Mouse (Mus musculus) cerebellum, postnatal 10 days (tissue): Measurements from ENCODE around the gene Zfp518a.

Experiments used
- DNase-seq, 2 experiments: peaks; one replicate each; pipeline ENCODE4 v3.0.0; 2021; ENCODE audit warnings: mixed read lengths in 2 of 2

Zfp518a gene

GRCm38 (mm10) chr19:40894519-40895392 is at the start of gene Zfp518a:
TSS of gene Zfp518a (plus strand) at chr19:40894705.
- DNase-seq: peak; percentile 95 to 96

- no peak for DNase-seq
Observed at GRCm38 (mm10) chr19:40844731-40845130, 49.8 kb upstream of the Zfp518a start.

- DNase-seq: no peak
Observed at GRCm38 (mm10) chr19:40849391-40849790, 45.1 kb upstream of the Zfp518a start.

- peak; percentile 85 to 86 for DNase-seq
Observed at GRCm38 (mm10) chr19:40859555-40859954, 35.0 kb upstream of the Zfp518a start.

GRCm38 (mm10) chr19:40868284-40868683 is 26.2 kb upstream of the Zfp518a start:
- DNase-seq: no peak

GRCm38 (mm10) chr19:40869425-40870105 is 24.9 kb upstream of the Zfp518a start:
- DNase-seq: no peak

GRCm38 (mm10) chr19:40872955-40873665 is 21.4 kb upstream of the Zfp518a start:
- peak; percentile 97 to 98 for DNase-seq

- no peak for DNase-seq
Observed at GRCm38 (mm10) chr19:40881700-40882099, 12.8 kb upstream of the Zfp518a start.

GRCm38 (mm10) chr19:40888887-40889286 is 5.6 kb upstream of the Zfp518a start:
- DNase-seq: no peak

GRCm38 (mm10) chr19:40894071-40894506 is 416 bp upstream of the Zfp518a start:
- no peak for DNase-seq

GRCm38 (mm10) chr19:40895393-40895703 is 843 bp downstream of the Zfp518a start:
- no peak for DNase-seq

GRCm38 (mm10) chr19:40931581-40932369 is 37.3 kb downstream of the Zfp518a start:
- DNase-seq: no peak

- DNase-seq: no peak
Observed at GRCm38 (mm10) chr19:40935376-40935775, 40.9 kb downstream of the Zfp518a start.

- no peak for DNase-seq
Observed at GRCm38 (mm10) chr19:40936038-40936437, 41.5 kb downstream of the Zfp518a start.

GRCm38 (mm10) chr19:40943552-40943951 is 49.0 kb downstream of the Zfp518a start:
- DNase-seq: peak in 1 of 2 experiments; percentile 21

GRCm38 (mm10) chr19:40946937-40947577 is 52.6 kb downstream of the Zfp518a start:
- DNase-seq: no peak

GRCm38 (mm10) chr19:40958981-40959380 is 64.5 kb downstream of the Zfp518a start:
- no peak for DNase-seq

- peak; percentile 62 to 68 for DNase-seq
Observed at GRCm38 (mm10) chr19:40962988-40963387, 68.5 kb downstream of the Zfp518a start.

GRCm38 (mm10) chr19:40964367-40964891 is 69.9 kb downstream of the Zfp518a start:
- DNase-seq: no peak

GRCm38 (mm10) chr19:40964936-40965850 is 70.7 kb downstream of the Zfp518a start:
- no peak for DNase-seq
